Mouse (Mus musculus) ES-E14 (cell line): ENCODE results near the gene Ppia. TPM values are rescaled to one million over a fixed set of nuclear protein-coding genes. Genes with fewer than 3 reads are reported as not detected.
A peak's percentile ranks its signal among the peaks of the same experiment; 100 is the strongest.

Source experiments
- DNase-seq: peaks from one replicate; pipeline ENCODE4 v3.0.0-alpha.2; 2013; ENCODE audit warnings: low read depth, low spot score
- H3K27ac ChIP-seq: 2 replicates; pipeline ENCODE4 v1.5.1; 2012; ENCODE audit warnings: low read depth, mild to moderate bottlenecking, low read length, moderate library complexity, mixed read lengths; ENCODE audit not compliant: poor library complexity, insufficient read depth, severe bottlenecking
- H3K36me3 ChIP-seq: 2 replicates; pipeline ENCODE4 v1.6.1; 2012; ENCODE audit warnings: mild to moderate bottlenecking, low read length, moderate library complexity, mixed read lengths; ENCODE audit not compliant: control insufficient read depth, poor library complexity, insufficient read depth, severe bottlenecking
- H3K4me1 ChIP-seq, 2 experiments: fragments of 150-350 bp in 1 of 2; sonication (generic) in 1 of 2; 2 replicates each; pipeline ENCODE4 v1.6.1; 2012; ENCODE audit warnings: low read length in 2 of 2, mild to moderate bottlenecking in 1 of 2, mixed read lengths in 1 of 2; ENCODE audit not compliant: control insufficient read depth in 2 of 2, insufficient read depth in 2 of 2, poor library complexity in 1 of 2
- H3K4me3 ChIP-seq, 2 experiments: fragments of 150-350 bp in 1 of 2; sonication (generic) in 1 of 2; 2 replicates each; pipeline ENCODE4 v1.5.1; 2012; ENCODE audit warnings: low read length in 2 of 2, low read depth in 1 of 2, mild to moderate bottlenecking in 1 of 2, mixed read lengths in 1 of 2; ENCODE audit not compliant: insufficient read depth in 1 of 2, poor library complexity in 1 of 2, severe bottlenecking in 1 of 2
- H3K9ac ChIP-seq: 2 replicates; pipeline ENCODE4 v1.6.1; 2012; ENCODE audit warnings: low read depth, mild to moderate bottlenecking, low read length, mixed read lengths; ENCODE audit not compliant: poor library complexity, insufficient read depth, severe bottlenecking
- H3K9me3 ChIP-seq: fragments of 150-350 bp; sonication (generic); 2 replicates; pipeline ENCODE4 v1.6.1; 2012; ENCODE audit warnings: low read depth, mild to moderate bottlenecking, low read length; ENCODE audit not compliant: control insufficient read depth, insufficient read depth
- CHD2 ChIP-seq: IDR thresholded peaks from 2 replicates; pipeline ENCODE4 v1.6.1; 2014; ENCODE audit warnings: mild to moderate bottlenecking, low read depth, low read length, inconsistent platforms
- HCFC1 ChIP-seq: IDR thresholded peaks from 2 replicates; pipeline ENCODE4 v1.6.1; 2012; ENCODE audit warnings: low read length, inconsistent platforms, borderline replicate concordance; ENCODE audit not compliant: insufficient read depth
- MAFK ChIP-seq: IDR thresholded peaks from 2 replicates; pipeline ENCODE4 v1.6.1; 2014; ENCODE audit warnings: mild to moderate bottlenecking, low read depth, low read length, inconsistent platforms; ENCODE audit not compliant: insufficient read depth
- ZC3H11A ChIP-seq: IDR thresholded peaks from 2 replicates; pipeline ENCODE4 v1.6.1; 2012; ENCODE audit warnings: low read depth, mild to moderate bottlenecking, inconsistent platforms, low read length, borderline replicate concordance
- ZNF384 ChIP-seq: IDR thresholded peaks from 2 replicates; pipeline ENCODE4 v1.6.1; 2012; ENCODE audit warnings: low read depth, low read length, inconsistent platforms
- in situ Hi-C, 2 experiments: fragments of 600-800 bp; cut with MboI; formaldehyde crosslinking; loops; one replicate each; pipeline ENCODE4 v1.15.1; 2025; ENCODE audit warnings: low sequenced_read_pairs in 2 of 2, inconsistent platforms in 1 of 2; ENCODE audit not compliant: unreplicated experiment in 2 of 2
- total RNA-seq: library from RNA; depleted of rRNA; stranded (reverse); fragments of 300-350 nt; gene quantifications from 2 replicates; pipeline ENCODE4 v1.2.3, GENCODE M21; 2012

The Ppia gene
- total RNA-seq, 1 experiment: 6,168 TPM

GRCm38 (mm10) chr11:6402515-6403510 lies 12.4 kb upstream of the Ppia start:
- Histone ChIP-seq H3K9ac (no peak overlapping the region), H3K36me3 (peaks cover 65% of the 10 kb centered on the region), H3K4me1 (peaks cover 0 to 11% of the 10 kb centered on the region in 2 experiments; a peak in 1 of 4 replicates), H3K9me3 (no peaks in the 10 kb centered on the region), H3K4me3 (no peak overlapping the region), H3K27ac (no peak overlapping the region)
- no peak for TF ChIP-seq MAFK
- no peak for TF ChIP-seq CHD2
- TF ChIP-seq HCFC1: no peak
- no peak for TF ChIP-seq ZNF384
- TF ChIP-seq ZC3H11A: no peak
- DNase-seq: no peak
- in situ Hi-C loops: no loop called here

DNA sequence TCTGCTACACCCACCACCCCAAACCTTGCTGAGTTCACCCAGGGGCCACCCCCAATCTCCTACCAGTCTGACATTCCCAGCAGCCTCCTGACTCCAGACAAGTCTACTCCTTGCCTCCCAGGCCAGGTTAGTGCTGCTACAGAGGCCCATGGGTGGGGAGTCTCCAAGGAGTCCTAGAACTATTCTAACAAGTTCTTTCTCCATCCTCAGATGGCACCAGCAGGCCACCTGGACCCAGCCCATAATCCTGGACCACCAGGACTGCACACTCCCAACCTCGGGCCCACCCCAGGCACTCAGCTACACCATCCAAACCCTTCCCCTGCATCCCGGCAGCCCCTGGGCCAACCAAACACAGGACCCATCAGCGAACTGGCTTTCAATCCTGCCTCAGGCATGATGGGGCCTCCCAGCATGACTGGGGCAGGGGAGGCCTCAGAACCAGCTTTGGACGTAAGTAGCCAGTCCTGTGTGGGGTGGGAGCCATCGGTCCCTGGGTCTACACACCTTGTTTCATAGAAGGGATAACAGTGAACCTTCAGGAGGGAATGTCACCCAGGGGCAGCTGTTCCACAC lies 11.3 kb upstream of the Ppia start:
- H3K4me1 ChIP-seq: peaks cover 0 to 11% of the 10 kb centered on the region in 2 experiments; a peak in 1 of 4 replicates
- TF ChIP-seq MAFK: no peak
- no peak for TF ChIP-seq CHD2
- no peak for TF ChIP-seq HCFC1
- no peak for TF ChIP-seq ZNF384
- TF ChIP-seq ZC3H11A: no peak
- no peak overlapping the region for H3K27ac ChIP-seq
- H3K9me3 ChIP-seq: no peaks in the 10 kb centered on the region
- H3K9ac ChIP-seq: no peak overlapping the region
- H3K36me3 ChIP-seq: peaks cover 57% of the 10 kb centered on the region
- in situ Hi-C loops: no loop called here
- no peak for DNase-seq
- H3K4me3 ChIP-seq: no peak overlapping the region

- Histone ChIP-seq H3K9me3 (no peaks in the 10 kb centered on the region), H3K27ac (peak overlapping the region; percentile 37; the same call in 1 of the 2 replicates), H3K4me3 (no peak overlapping the region), H3K36me3 (peaks cover 48% of the 10 kb centered on the region), H3K9ac (no peak overlapping the region; the same call in 1 of the 2 replicates), H3K4me1 (peaks cover 0 to 11% of the 10 kb centered on the region in 2 experiments; a peak in 2 of 4 replicates)
- in situ Hi-C loops: no loop called here
- DNase-seq: no peak
- no peak for TF ChIP-seq ZC3H11A
- no peak for TF ChIP-seq MAFK
These were observed 10.3 kb upstream of the Ppia start for GRCm38 (mm10) chr11:6404699-6405566.

GRCm38 (mm10) chr11:6405591-6406081 lies 9.6 kb upstream of the Ppia start:
- H3K9me3 ChIP-seq: no peaks in the 10 kb centered on the region
- H3K36me3 ChIP-seq: peaks cover 43% of the 10 kb centered on the region
- TF ChIP-seq MAFK (no peak), ZNF384 (no peak), CHD2 (no peak), HCFC1 (no peak), ZC3H11A (no peak)
- H3K27ac ChIP-seq: peak overlapping the region; percentile 41; the same call in 1 of the 2 replicates
- H3K9ac ChIP-seq: no peak overlapping the region; the same call in 1 of the 2 replicates
- H3K4me1 ChIP-seq: peaks cover 2 to 11% of the 10 kb centered on the region in 2 experiments; a peak in 2 of 4 replicates
- in situ Hi-C loops: no loop called here
- H3K4me3 ChIP-seq: no peak overlapping the region
- no peak for DNase-seq
